Mouse (Mus musculus): ENCODE data around the gene Arl5c. TPM values are rescaled to one million over a fixed set of nuclear protein-coding genes. Genes with fewer than 3 reads are reported as not detected.
"Not testable (repeated sequence)": the region's sequence is repeated elsewhere in the genome, so short reads cannot be mapped to it uniquely, and the experiment has no call there.

The Arl5c gene
- polyA plus RNA-seq, 1 experiment, result 1.1 TPM

GRCm38 (mm10) chr11:97954469-97955141, 41.4 kb downstream of the Arl5c start:
- TF ChIP-seq CTCF (IDR thresholded peaks at IDR 0.05; ENCODE audit: extremely low read depth, insufficient read length, insufficient replicate concordance, low read depth, low read length) (no peak), POLR2A (IDR thresholded peaks at IDR 0.05; ENCODE audit: low read depth, low read length) (no peak)
- H3K27ac ChIP-seq (ENCODE audit: insufficient read depth, low read depth, low read length), result no peak overlapping the region
- peaks cover 3% of the 10 kb centered on the region; the same call in 1 of the 2 replicates for H3K4me1 ChIP-seq (ENCODE audit: control insufficient read depth, insufficient read depth, insufficient read length, low read length)
- no peaks in the 10 kb centered on the region for H3K36me3 ChIP-seq (ENCODE audit: control insufficient read depth, insufficient read depth, low read length)
- no peak overlapping the region for H3K4me3 ChIP-seq (ENCODE audit: low read depth, low read length)
- 32% methylated on average over 14 of the region's 14 CpGs for WGBS
- H3K27me3 ChIP-seq (ENCODE audit: control insufficient read depth, insufficient read depth, low read length), result no peaks in the 10 kb centered on the region

- no peak overlapping the region for H3K27ac ChIP-seq (ENCODE audit: insufficient read depth, low read depth, low read length)
- TF ChIP-seq POLR2A (IDR thresholded peaks at IDR 0.05; ENCODE audit: low read depth, low read length) (no peak), CTCF (IDR thresholded peaks at IDR 0.05; ENCODE audit: extremely low read depth, insufficient read length, insufficient replicate concordance, low read depth, low read length) (no peak)
- WGBS, result 56% methylated on average over 6 of the region's 6 CpGs
Observed at GRCm38 (mm10) chr11:97953939-97954275, 42.1 kb downstream of the Arl5c start.

DNA sequence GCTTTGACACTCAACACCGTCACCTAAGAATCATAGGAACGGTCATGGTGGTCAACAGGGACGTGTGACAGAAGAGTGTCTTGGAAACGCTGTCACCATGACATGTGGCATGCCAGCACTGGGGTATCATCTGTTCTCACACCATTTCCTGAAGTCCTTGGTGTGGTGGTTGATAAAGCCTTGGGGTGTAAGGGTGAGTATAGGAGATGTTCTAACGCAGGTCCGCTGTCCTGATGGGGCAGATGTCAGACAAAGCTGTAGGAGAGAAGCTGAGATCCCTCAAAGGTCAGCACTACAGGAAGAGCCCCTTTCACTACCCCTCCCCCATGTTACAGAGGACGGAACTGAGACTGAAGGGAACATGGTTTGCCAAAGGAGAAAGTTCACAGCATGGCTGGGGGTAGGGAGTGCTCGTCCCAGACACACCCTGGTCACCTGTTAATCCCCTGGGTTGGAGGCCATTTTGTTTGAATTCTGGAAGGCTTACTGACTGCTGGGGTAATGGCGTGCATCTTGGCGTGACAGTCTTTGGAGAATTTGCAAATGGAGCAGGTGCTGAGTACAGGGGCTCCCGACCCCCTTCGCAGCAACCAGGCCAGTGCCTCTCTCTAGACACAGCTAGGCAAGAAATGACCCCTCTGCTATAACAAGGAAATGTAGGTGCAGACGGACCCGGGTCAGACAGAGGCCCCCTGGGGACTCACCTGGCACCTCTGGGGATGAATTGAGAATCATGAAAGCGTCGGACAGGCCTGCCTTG, 42.6 kb downstream of the Arl5c start:
- no peaks in the 10 kb centered on the region for H3K36me3 ChIP-seq (ENCODE audit: control insufficient read depth, insufficient read depth, low read length)
- H3K4me1 ChIP-seq (ENCODE audit: control insufficient read depth, insufficient read depth, insufficient read length, low read length), result peaks cover 3% of the 10 kb centered on the region; the same call in 1 of the 2 replicates
- no peak overlapping the region for H3K4me3 ChIP-seq (ENCODE audit: low read depth, low read length)
- H3K27me3 ChIP-seq (ENCODE audit: control insufficient read depth, insufficient read depth, low read length), result no peaks in the 10 kb centered on the region
- no peak overlapping the region for H3K27ac ChIP-seq (ENCODE audit: insufficient read depth, low read depth, low read length)
- 83% methylated on average over 16 of the region's 16 CpGs for WGBS
- no peak for TF ChIP-seq POLR2A (IDR thresholded peaks at IDR 0.05; ENCODE audit: low read depth, low read length)

More at GRCm38 (mm10) chr11:97953939-97954275, 42.1 kb downstream of the Arl5c start:
- Histone ChIP-seq H3K4me3 (ENCODE audit: low read depth, low read length) (no peak overlapping the region), H3K4me1 (ENCODE audit: control insufficient read depth, insufficient read depth, insufficient read length, low read length) (peaks cover 3% of the 10 kb centered on the region; the same call in 1 of the 2 replicates), H3K27me3 (ENCODE audit: control insufficient read depth, insufficient read depth, low read length) (no peaks in the 10 kb centered on the region), H3K36me3 (ENCODE audit: control insufficient read depth, insufficient read depth, low read length) (no peaks in the 10 kb centered on the region)

DNA sequence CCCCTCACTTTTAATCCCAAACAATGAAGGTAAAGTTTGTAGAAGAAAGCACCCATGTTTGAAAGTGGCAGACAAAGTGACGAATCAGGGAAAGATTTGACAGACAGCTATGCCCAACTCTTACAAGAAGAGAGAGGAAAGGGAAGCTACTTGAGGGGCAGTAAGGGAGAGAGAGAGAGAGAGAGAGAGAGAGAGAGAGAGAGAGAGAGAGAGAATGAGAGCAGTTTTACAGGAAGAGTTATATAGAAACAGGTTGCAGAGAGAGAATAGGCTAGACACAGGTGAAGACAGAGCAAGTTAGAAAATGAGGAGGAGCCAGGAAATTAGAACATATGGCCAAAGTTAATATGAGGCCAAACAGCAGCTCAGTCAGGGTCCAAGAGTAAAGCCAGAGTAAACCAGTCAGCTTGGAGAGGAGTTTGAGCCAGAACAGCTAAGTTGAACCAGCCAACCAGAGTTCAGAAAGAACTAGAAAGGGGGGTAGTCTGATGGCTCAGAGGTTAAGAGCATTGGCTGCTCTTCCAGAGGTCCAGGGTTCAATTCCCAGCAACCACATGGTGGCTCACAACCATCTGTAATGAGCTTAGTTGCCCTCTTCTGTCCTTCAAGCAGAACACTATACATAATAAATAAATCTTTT, 43.5 kb downstream of the Arl5c start:
- WGBS, result 90% methylated on average over 1 of the region's 1 CpGs
- no peak overlapping the region for H3K27ac ChIP-seq (ENCODE audit: insufficient read depth, low read depth, low read length)

GRCm38 (mm10) chr11:97949703-97950475, 46.1 kb downstream of the Arl5c start:
- Histone ChIP-seq H3K27me3 (ENCODE audit: control insufficient read depth, insufficient read depth, low read length) (no peaks in the 10 kb centered on the region), H3K4me1 (ENCODE audit: control insufficient read depth, insufficient read depth, insufficient read length, low read length) (peaks cover 3% of the 10 kb centered on the region; the same call in 1 of the 2 replicates), H3K27ac (ENCODE audit: insufficient read depth, low read depth, low read length) (no peak overlapping the region), H3K4me3 (ENCODE audit: low read depth, low read length) (no peak overlapping the region), H3K36me3 (ENCODE audit: control insufficient read depth, insufficient read depth, low read length) (no peaks in the 10 kb centered on the region)
- WGBS, result 44% methylated on average over 20 of the region's 20 CpGs
- TF ChIP-seq POLR2A (IDR thresholded peaks at IDR 0.05; ENCODE audit: low read depth, low read length) (no peak), CTCF (IDR thresholded peaks at IDR 0.05; ENCODE audit: extremely low read depth, insufficient read length, insufficient replicate concordance, low read depth, low read length) (no peak)

More for the DNA sequence above, 43.5 kb downstream of the Arl5c start:
- Histone ChIP-seq H3K4me1 (ENCODE audit: control insufficient read depth, insufficient read depth, insufficient read length, low read length) (peaks cover 3% of the 10 kb centered on the region; the same call in 1 of the 2 replicates), H3K27me3 (ENCODE audit: control insufficient read depth, insufficient read depth, low read length) (no peaks in the 10 kb centered on the region), H3K4me3 (ENCODE audit: low read depth, low read length) (no peak overlapping the region), H3K36me3 (ENCODE audit: control insufficient read depth, insufficient read depth, low read length) (no peaks in the 10 kb centered on the region)
- TF ChIP-seq CTCF (IDR thresholded peaks at IDR 0.05; ENCODE audit: extremely low read depth, insufficient read length, insufficient replicate concordance, low read depth, low read length), result no peak
- no peak for TF ChIP-seq POLR2A (IDR thresholded peaks at IDR 0.05; ENCODE audit: low read depth, low read length)

GRCm38 (mm10) chr11:97947426-97947825, 48.6 kb downstream of the Arl5c start:
- 19% methylated on average over 7 of the region's 7 CpGs for WGBS
- no peaks in the 10 kb centered on the region for H3K36me3 ChIP-seq (ENCODE audit: control insufficient read depth, insufficient read depth, low read length)

DNA sequence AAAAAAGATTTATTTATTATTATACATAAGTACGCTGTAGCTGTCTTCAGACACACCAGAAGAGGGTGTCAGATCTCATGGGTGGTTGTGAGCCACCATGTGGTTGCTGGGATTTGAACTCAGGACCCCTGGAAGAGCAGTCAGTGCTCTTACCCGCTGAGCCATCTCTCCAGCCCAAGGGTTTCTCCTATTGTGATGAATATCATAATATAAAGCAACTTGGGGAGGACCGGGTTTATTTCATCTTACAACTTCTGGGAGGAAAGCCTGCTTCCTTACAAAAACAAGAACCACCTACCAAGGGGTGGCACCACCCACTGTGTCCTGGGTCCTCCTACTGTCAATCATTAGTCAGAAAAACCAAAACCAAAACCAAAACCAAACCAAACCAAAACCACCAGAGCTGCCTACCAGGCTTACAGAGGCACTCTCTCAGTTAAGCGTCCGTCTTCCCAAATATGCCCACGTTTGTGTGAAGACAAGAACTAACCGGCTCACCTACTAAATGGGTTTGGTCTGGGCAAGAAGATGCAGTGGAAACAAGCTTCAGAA, 50.2 kb downstream of the Arl5c start:
- WGBS, result 74% methylated on average over 7 of the region's 7 CpGs
- not testable (repeated sequence) for H3K27me3 ChIP-seq (ENCODE audit: control insufficient read depth, insufficient read depth, low read length)

More at GRCm38 (mm10) chr11:97947426-97947825, 48.6 kb downstream of the Arl5c start:
- Histone ChIP-seq H3K27ac (ENCODE audit: insufficient read depth, low read depth, low read length) (no peak overlapping the region), H3K27me3 (ENCODE audit: control insufficient read depth, insufficient read depth, low read length) (no peaks in the 10 kb centered on the region), H3K4me3 (ENCODE audit: low read depth, low read length) (no peak overlapping the region), H3K4me1 (ENCODE audit: control insufficient read depth, insufficient read depth, insufficient read length, low read length) (peaks cover 3% of the 10 kb centered on the region; the same call in 1 of the 2 replicates)
- TF ChIP-seq POLR2A (IDR thresholded peaks at IDR 0.05; ENCODE audit: low read depth, low read length) (no peak), CTCF (IDR thresholded peaks at IDR 0.05; ENCODE audit: extremely low read depth, insufficient read length, insufficient replicate concordance, low read depth, low read length) (peak; percentile 32; the same call in 1 of the 2 replicates)

More for the DNA sequence above, 50.2 kb downstream of the Arl5c start:
- not testable (repeated sequence) for H3K27ac ChIP-seq (ENCODE audit: insufficient read depth, low read depth, low read length); H3K4me1 ChIP-seq (ENCODE audit: control insufficient read depth, insufficient read depth, insufficient read length, low read length); H3K4me3 ChIP-seq (ENCODE audit: low read depth, low read length); H3K36me3 ChIP-seq (ENCODE audit: control insufficient read depth, insufficient read depth, low read length)
